In genomic region chr5:76183750-76184261, GRCm38 (mm10) we compare ENCODE assay signal across 8 mouse cellular contexts. TPM values are rescaled to one million over a fixed set of nuclear protein-coding genes. Genes with fewer than 3 reads are reported as not detected.
DNase-seq lines count a peak whose midpoint lies in the region; ATAC-seq and TF ChIP-seq lines count a peak whose summit lies in the region.

Gene Tmem165, plus strand, starts transcription at chr5:76183880.

- WGBS in heart, embryonic 11.5 days (ENCODE audit: insufficient replicate concordance) = 1% methylated on average over 46 of the region's 62 CpGs
- under 1% methylated on average over 56 of the region's 62 CpGs for WGBS in kidney, embryonic 16.5 days
- WGBS in liver, adult 2 months = under 1% methylated on average over 62 of the region's 62 CpGs

- H3K27ac ChIP-seq in heart, embryonic 11.5 days (ENCODE audit: low read depth, low read length) = peak within 1 kb of the TSS; percentile 96
- H3K27ac ChIP-seq in kidney, embryonic 16.5 days (ENCODE audit: low read length) = peak within 1 kb of the TSS; percentile 96
- H3K27ac ChIP-seq in liver, adult 2 months (replicated peaks; ENCODE audit: insufficient read depth, low read depth, low read length) = peak within 1 kb of the TSS; percentile 19

- peaks cover 30% of the 10 kb centered on the region for H3K4me1 ChIP-seq in heart, embryonic 11.5 days (ENCODE audit: control insufficient read depth, insufficient read depth, low read length)
- peaks cover 31% of the 10 kb centered on the region for H3K4me1 ChIP-seq in kidney, embryonic 16.5 days (ENCODE audit: insufficient read depth, low read length)
- H3K4me1 ChIP-seq in liver, adult 2 months (ENCODE audit: control insufficient read depth, insufficient read depth, low read length) = peaks cover 6% of the 10 kb centered on the region

- peak within 1 kb of the TSS; percentile 92 for H3K4me3 ChIP-seq in heart, embryonic 11.5 days (ENCODE audit: low read depth, low read length)
- peak within 1 kb of the TSS; percentile 88 for H3K4me3 ChIP-seq in kidney, embryonic 16.5 days (ENCODE audit: low read length)
- H3K4me3 ChIP-seq in liver, adult 2 months (ENCODE audit: insufficient read depth, low read depth, low read length) = peak within 1 kb of the TSS; percentile 97
- H3K4me3 ChIP-seq in myocyte = peak within 1 kb of the TSS; percentile 34

- H3K36me3 ChIP-seq in heart, embryonic 11.5 days (ENCODE audit: control insufficient read depth, insufficient read depth, low read length) = no peaks in the 10 kb centered on the region
- no peaks in the 10 kb centered on the region for H3K36me3 ChIP-seq in kidney, embryonic 16.5 days (ENCODE audit: insufficient read depth, low read length)
- no peaks in the 10 kb centered on the region; the same call in 1 of the 2 replicates for H3K36me3 ChIP-seq in liver, adult 2 months (ENCODE audit: control insufficient read depth, insufficient read depth, low read length)
- H3K36me3 ChIP-seq in myocyte (ENCODE audit: control insufficient read depth, insufficient read depth) = no peaks in the 10 kb centered on the region
- no peaks in the 10 kb centered on the region for H3K36me3 ChIP-seq in splenic B cell, adult 2 months (ENCODE audit: control insufficient read depth, insufficient read depth, low read length, poor library complexity, severe bottlenecking)

- peak; percentile 93 to 94 for DNase-seq in B cell, adult 2 months
- DNase-seq in brain, adult 2 months (ENCODE audit: low read depth, low spot score) = peak; percentile 98
- DNase-seq in liver, adult 2 months (ENCODE audit: extremely low read depth, low read depth, low spot score) = peak; percentile 73
- DNase-seq in splenic B cell, adult 2 months (ENCODE audit: low read depth, low spot score) = peak; percentile 92

- H3K79me2 ChIP-seq in liver, adult 2 months (ENCODE audit: control insufficient read depth, insufficient read depth, low read length) = no peaks in the 10 kb centered on the region; the same call in 1 of the 2 replicates
- H3K79me2 ChIP-seq in myocyte (ENCODE audit: control insufficient read depth, insufficient read depth) = peaks cover 45% of the 10 kb centered on the region

- H3K4me2 ChIP-seq in heart, embryonic 11.5 days = peak within 1 kb of the TSS; percentile 66
- H3K4me2 ChIP-seq in kidney, embryonic 16.5 days (replicated peaks; ENCODE audit: low read depth, low read length) = peak within 1 kb of the TSS; percentile 85
- H3K4me2 ChIP-seq in myocyte (ENCODE audit: low read depth) = peak within 1 kb of the TSS; percentile 99

- H3K9ac ChIP-seq in heart, embryonic 11.5 days (ENCODE audit: low read depth, low read length) = peak within 1 kb of the TSS; percentile 96
- peak within 1 kb of the TSS; percentile 98 for H3K9ac ChIP-seq in kidney, embryonic 16.5 days (replicated peaks; ENCODE audit: low read length)
- peak within 1 kb of the TSS; percentile 94 for H3K9ac ChIP-seq in liver, adult 2 months (ENCODE audit: low read depth, low read length)

- no peak for TF ChIP-seq CTCF in liver, adult 2 months (IDR thresholded peaks at IDR 0.05; ENCODE audit: low read depth, low read length)

- no peaks in the 10 kb centered on the region for H3K27me3 ChIP-seq in heart, embryonic 11.5 days (ENCODE audit: control insufficient read depth, insufficient read depth, low read length)
- H3K27me3 ChIP-seq in kidney, embryonic 16.5 days (ENCODE audit: insufficient read depth, low read length) = no peaks in the 10 kb centered on the region
- no peaks in the 10 kb centered on the region for H3K27me3 ChIP-seq in liver, adult 2 months (ENCODE audit: control insufficient read depth, insufficient read depth, low read length)
- H3K27me3 ChIP-seq in myocyte (ENCODE audit: control insufficient read depth, insufficient read depth, insufficient read length) = no peaks in the 10 kb centered on the region
- H3K27me3 ChIP-seq in splenic B cell, adult 2 months (ENCODE audit: control insufficient read depth, insufficient read depth, low read length, poor library complexity, severe bottlenecking) = no peaks in the 10 kb centered on the region

- peak; percentile 63; the same call in 1 of the 2 replicates for TF ChIP-seq POLR2A in liver, adult 2 months (IDR thresholded peaks at IDR 0.05; ENCODE audit: extremely low read depth, insufficient read depth, low read length)
- TF ChIP-seq POLR2A in myocyte (IDR thresholded peaks at IDR 0.05; ENCODE audit: insufficient read length, low read depth) = peak; percentile 99

- ATAC-seq in erythroblast, adult 5-6 weeks (replicated peaks; ENCODE audit: low FRiP score, poor library complexity, severe bottlenecking) = peak; percentile 99
- ATAC-seq in heart, embryonic 11.5 days (replicated peaks; ENCODE audit: insufficient number of reproducible peaks, low FRiP score, low TSS enrichment) = peak; percentile 93
- peak; percentile 98 for ATAC-seq in kidney, embryonic 16.5 days (ENCODE audit: low FRiP score, low TSS enrichment)

- H3ac ChIP-seq in myocyte (ENCODE audit: control insufficient read depth, insufficient read length) = peak within 1 kb of the TSS; percentile 68

- H3K9me3 ChIP-seq in heart, embryonic 11.5 days (replicated peaks; ENCODE audit: control insufficient read depth, low read length) = no peaks in the 10 kb centered on the region
- H3K9me3 ChIP-seq in kidney, embryonic 16.5 days (ENCODE audit: low read length) = no peaks in the 10 kb centered on the region

TF ChIP-seq in myocyte, 11 proteins besides CTCF, POLR2A, EP300 and RAD21:
- TF ChIP-seq MYOG (IDR thresholded peaks at IDR 0.05; ENCODE audit: control insufficient read depth in 1 of 3, insufficient read depth in 1 of 3, insufficient read length in 2 of 3, low read depth in 2 of 3) = peak in 2 of 3 experiments; percentile 64 to 68
- peak; percentile 11 for TF ChIP-seq E2F4 (IDR thresholded peaks at IDR 0.05; ENCODE audit: insufficient read depth)
- TF ChIP-seq MYOD1 (IDR thresholded peaks at IDR 0.05; ENCODE audit: control insufficient read depth in 1 of 3, insufficient read length in 2 of 3, low read depth in 2 of 3) = peak in 2 of 3 experiments; percentile 35 to 71
- TF ChIP-seq POLR2AphosphoS2 (IDR thresholded peaks at IDR 0.05; ENCODE audit: insufficient read length, low read depth) = peak; percentile 98
- TF ChIP-seq TCF12 (IDR thresholded peaks at IDR 0.05; ENCODE audit: insufficient read depth, poor library complexity, severe bottlenecking) = no peak
- TF ChIP-seq SRF (IDR thresholded peaks at IDR 0.05; ENCODE audit: control insufficient read depth, insufficient read length, low read depth) = peak; percentile 35

RNA-seq across cellular contexts. Expression of gene Tmem165, which starts in this region (rescaled TPM):
- total RNA-seq in erythroblast, adult 5-6 weeks (2015; ENCODE audit: low replicate concordance) = 34.6 and 37.0 TPM in 2 replicates
- total RNA-seq in erythroblast, adult 5-6 weeks (2017; ENCODE audit: low replicate concordance) = 26.9 and 35.8 TPM in 2 replicates
- 87.6 and 88.4 TPM in 2 replicates for polyA plus RNA-seq in heart, embryonic 11.5 days (2014; fragmentation: Nextera tagmentation; extraction: Ambion mirVana)
- polyA plus RNA-seq in kidney, embryonic 16.5 days (2015; fragmentation: Nextera tagmentation; extraction: Ambion mirVana) = 87.3 and 87.6 TPM in 2 replicates
- total RNA-seq in liver, adult 2 months (2014; rRNA removed) = 13.9 and 15.1 TPM in 2 replicates
- polyA plus RNA-seq in liver, adult 2 months (2012; rRNA removed) = 10.3 and 11.0 TPM in 2 replicates
- 28.1 TPM for polyA plus RNA-seq in myocyte (2012; fragmentation: generic; extraction: Trizol)

Comparison
In these comparisons a context has a peak if more than half of its experiments do, and no peak if none do; other contexts are left out.
1. Peak in every context shown above with its lines: DNase-seq, ATAC-seq, H3K4me3 ChIP-seq and H3K27ac ChIP-seq.
2. H3K27ac ChIP-seq: peak in every context shown above with its lines; median percentile 96 in heart, embryonic 11.5 days; 96 in kidney, embryonic 16.5 days; 19 in liver, adult 2 months.
3. H3K4me3 ChIP-seq: peak in every context shown above with its lines; median percentile 97 in liver, adult 2 months; 92 in heart, embryonic 11.5 days; 88 in kidney, embryonic 16.5 days; 34 in myocyte.